Mouse (Mus musculus) embryo, embryonic 10.5 days (tissue): ENCODE data around the gene Fam136a.
A peak's percentile ranks its signal among the peaks of the same experiment; 100 is the strongest.
"Not testable (repeated sequence)": the region's sequence is repeated elsewhere in the genome, so short reads cannot be mapped to it uniquely, and the experiment has no call there.

Experiments
- DNase-seq: peaks from one replicate; pipeline ENCODE4 v3.0.0-alpha.2; 2015; ENCODE audit warnings: low spot score

Gene Fam136a

GRCm38 (mm10) chr6:86366853-86367249 is 1.4 kb downstream of the Fam136a start:
- DNase-seq, result no peak

GRCm38 (mm10) chr6:86368479-86368878 is 3.0 kb downstream of the Fam136a start:
- DNase-seq, result no peak

- DNase-seq, result no peak
Observed at GRCm38 (mm10) chr6:86370093-86370713, 4.8 kb downstream of the Fam136a start.

DNA sequence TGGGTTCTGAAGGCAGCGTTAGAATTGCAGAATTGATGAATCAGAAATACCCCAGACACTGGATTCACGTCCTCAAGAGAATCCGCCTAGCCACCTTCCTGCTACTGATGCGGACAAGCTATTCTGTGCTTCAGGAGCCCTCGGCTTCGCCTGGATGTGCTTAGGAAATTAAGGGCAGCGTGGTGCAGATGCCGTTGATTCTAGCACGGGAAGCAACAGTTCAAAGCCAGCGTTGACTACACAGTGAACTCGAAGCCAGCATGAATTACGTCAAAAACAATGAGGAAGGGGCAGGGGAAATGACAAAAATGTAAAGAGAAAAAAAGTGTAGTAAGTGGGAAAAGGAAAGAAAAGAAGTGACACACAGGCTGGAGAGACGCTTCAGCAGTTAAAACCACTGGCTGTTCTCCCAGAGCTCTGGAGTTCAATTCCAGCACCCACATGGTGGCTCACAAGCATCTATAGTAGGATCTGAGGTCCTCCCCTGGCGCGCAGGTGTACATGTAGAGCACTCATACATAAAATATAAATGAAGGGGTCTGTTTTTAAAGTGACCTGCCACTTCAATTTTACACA is 5.4 kb downstream of the Fam136a start, which contains the start of gene Snrpg:
Snrpg (plus strand) TSS at position 541 of the 576 bp plus-strand sequence.
- no peak for DNase-seq

- peak; percentile 98 for DNase-seq
Observed at GRCm38 (mm10) chr6:86371340-86371911, 6.0 kb downstream of the Fam136a start.

DNA sequence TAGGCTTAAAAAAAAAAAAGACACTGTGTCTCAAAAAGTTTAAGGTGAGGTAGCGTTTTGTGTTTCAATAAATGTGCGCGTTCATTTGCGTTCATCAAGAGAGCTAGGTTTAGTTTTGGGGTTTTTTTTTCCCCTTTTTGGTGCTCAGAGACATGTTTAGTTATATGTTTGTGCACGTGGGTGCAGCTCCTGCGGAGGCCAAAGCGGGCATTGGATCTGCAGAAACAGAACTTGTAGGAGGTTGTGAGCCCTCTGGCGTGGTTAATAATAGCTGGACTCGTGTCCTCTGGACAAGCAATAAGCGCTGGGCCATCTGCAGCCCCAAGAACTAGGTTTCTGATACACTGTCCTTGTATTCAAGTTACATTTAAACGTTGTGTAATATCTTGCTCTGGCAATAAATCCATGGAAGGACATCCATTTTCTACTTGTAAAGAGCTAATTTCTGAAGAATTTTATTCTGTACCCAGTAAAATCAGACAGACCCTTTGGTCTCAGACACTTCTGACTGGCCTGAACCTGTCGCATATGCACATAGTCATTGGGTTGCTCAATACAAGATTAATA is 6.6 kb downstream of the Fam136a start:
- no peak for DNase-seq

DNA sequence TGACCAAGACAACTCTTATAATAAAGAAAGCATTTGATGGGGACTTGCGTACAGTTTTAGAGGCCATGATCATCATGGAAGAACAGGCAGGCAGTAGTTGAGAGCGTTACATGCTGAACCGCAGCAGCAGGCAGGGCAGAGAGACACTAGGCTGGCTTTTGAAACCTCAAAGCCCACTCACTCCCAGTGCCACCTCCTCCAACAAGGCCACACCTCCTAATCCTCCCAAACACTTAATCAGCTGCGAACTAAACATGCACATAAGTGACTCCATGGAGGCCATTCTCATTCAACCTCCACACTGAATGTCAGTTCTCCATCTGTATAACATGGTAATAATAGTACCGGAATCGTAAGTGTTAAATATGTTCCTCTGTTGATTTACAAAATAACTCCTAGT is 8.1 kb downstream of the Fam136a start:
- DNase-seq, result no peak

- DNase-seq, result no peak
Observed at GRCm38 (mm10) chr6:86378341-86378740, 12.9 kb downstream of the Fam136a start.

DNA sequence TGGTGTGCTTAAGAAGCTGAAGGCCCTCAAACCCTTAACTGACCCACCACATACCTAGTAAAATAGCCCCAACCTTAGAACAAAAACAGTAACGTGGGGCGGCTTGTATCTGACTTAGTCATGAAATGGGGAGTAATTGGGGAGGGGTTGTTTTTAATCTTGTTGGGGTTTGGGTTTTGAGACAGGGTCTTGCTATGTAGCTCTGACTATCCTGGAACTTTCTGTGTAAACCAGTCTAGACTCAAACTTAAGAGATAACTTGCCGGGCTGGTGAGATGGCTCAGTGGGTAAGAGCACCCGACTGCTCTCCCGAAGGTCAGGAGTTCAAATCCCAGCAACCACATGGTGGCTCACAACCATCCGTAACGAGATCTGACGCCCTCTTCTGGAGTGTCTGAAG is 14.7 kb downstream of the Fam136a start:
- not testable (repeated sequence) for DNase-seq

- no peak for DNase-seq
Observed at GRCm38 (mm10) chr6:86382551-86382950, 17.1 kb downstream of the Fam136a start.

- DNase-seq, result no peak
Observed at GRCm38 (mm10) chr6:86383370-86383769, 17.9 kb downstream of the Fam136a start.

DNA sequence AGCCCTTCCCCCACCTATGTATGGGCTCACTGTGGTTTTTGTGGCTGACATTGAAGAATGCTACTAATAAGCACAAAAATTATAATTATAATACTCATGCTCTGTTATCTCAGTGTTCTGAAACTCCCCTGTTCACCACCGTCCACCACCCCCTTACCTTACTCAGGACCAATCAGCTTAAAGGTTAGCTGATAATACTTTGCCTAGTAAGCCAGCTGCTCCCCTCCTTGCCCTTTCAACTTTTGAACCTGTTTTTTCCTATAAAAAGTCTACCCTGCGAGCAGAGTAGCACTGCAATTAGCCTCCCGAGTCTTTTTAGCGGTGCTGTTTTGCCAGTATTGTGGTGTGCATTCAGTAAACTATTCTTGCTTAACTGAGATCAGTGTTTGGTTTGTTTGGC is 19.2 kb downstream of the Fam136a start:
- no peak for DNase-seq

DNA sequence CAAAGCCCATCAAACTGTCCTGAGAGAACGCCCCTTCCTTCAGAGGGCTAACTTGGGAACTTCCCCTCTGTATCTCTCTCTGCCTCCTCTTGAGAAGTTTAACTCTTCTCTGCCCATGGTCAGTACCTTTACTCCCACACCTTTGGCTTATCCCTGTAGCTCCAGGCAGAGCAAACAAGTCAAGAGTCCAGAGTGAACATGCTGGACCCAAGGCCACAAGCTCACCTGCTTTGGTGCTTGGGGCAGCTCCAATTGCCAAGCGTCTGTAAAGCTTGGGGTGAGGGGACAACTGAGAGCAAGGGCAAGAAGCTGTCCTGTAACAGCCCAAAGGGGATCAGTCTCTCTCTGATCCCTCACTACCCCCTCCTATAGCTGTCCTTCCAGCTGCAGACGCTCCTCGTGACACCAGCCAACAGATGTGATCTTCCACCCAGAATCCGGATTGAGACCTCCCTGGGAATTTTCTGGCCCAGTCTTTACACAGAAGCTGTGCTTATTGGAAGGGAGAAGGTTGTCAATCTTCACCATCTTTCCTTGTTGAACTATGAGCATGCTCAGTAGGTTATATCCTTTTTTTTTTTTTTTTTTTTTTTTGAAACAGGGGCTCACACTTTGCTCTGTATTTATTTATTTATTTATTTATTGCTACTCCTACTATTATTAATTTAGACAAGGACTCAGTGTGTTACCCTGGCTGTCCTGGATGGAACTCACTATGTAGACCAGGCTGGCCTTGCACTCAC is 20.1 kb downstream of the Fam136a start:
- DNase-seq, result no peak

- DNase-seq, result no peak
Observed at GRCm38 (mm10) chr6:86387313-86387712, 21.9 kb downstream of the Fam136a start.

GRCm38 (mm10) chr6:86388461-86388860 is 23.0 kb downstream of the Fam136a start:
- DNase-seq, result no peak

GRCm38 (mm10) chr6:86391326-86391725 is 25.9 kb downstream of the Fam136a start:
- DNase-seq, result peak; percentile 41

DNA sequence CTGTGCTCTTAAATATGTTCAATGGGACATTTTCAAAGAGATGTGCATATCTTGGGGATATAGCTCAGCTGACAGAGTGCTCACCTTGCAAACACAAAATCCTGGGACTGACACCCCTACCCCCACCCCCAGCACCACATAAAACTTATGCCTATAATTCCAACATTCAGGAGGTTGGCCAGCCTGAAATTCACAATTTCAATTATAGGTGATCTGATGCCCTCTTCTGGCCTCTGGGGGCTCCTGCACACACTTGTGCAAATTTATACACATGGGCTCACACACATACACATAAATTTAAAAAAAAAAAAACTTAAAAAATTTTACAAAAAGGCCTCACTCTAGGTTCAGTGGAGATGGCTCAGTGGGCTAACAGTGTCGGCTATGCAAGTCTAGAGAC is 27.7 kb downstream of the Fam136a start:
- no peak for DNase-seq

- no peak for DNase-seq
Observed at GRCm38 (mm10) chr6:86394078-86394720, 28.8 kb downstream of the Fam136a start.

DNA sequence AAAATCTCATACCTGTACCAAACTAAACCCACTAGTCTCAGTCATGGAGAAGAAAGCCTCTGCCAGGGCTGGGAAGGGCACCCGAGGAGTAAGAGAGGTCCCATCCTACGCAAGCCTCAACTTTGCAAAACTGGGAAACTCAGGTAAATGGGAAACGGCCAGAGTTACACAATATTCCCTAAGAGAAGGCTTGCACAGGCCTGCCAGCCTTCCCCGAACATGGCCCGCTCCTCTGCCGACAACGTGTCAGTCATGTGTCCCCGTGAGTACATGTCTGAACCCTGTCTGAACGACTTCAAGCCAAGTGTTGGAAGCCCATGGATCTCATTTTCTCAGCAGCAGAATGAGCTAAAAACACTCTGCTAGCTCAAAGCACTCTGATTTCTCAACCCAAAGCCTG is 29.6 kb downstream of the Fam136a start:
- no peak for DNase-seq

- DNase-seq, result no peak
Observed at GRCm38 (mm10) chr6:86395969-86396368, 30.5 kb downstream of the Fam136a start.

- DNase-seq, result peak; percentile 92
Observed at GRCm38 (mm10) chr6:86396581-86397256, 31.3 kb downstream of the Fam136a start, which contains the start of gene Pcyox1. Gene Pcyox1, minus strand, starts transcription at chr6:86397154.
